ENCODE assay signal across 8 mouse cellular contexts in genomic region chr4:128609276-128609924, GRCm38 (mm10). TPM values are rescaled to one million over a fixed set of nuclear protein-coding genes. Genes with fewer than 3 reads are reported as not detected.
DNase-seq lines count a peak whose midpoint lies in the region; ATAC-seq and TF ChIP-seq lines count a peak whose summit lies in the region.

No protein-coding gene starts in this region.

- H3K27ac ChIP-seq in layer of hippocampus, adult 2 months, result peak overlapping the region; percentile 80
- H3K27ac ChIP-seq in embryonic facial prominence, embryonic 13.5 days, result peak overlapping the region; percentile 60; the same call in 1 of the 2 replicates
- H3K27ac ChIP-seq in intestine, embryonic 16.5 days (ENCODE audit: low read length), result no peak overlapping the region
- H3K27ac ChIP-seq in midbrain, embryonic 14.5 days (replicated peaks; ENCODE audit: low read depth, low read length), result peak overlapping the region; percentile 32; the same call in 1 of the 2 replicates

- no peak for DNase-seq in layer of hippocampus, adult 2 months (ENCODE audit: low spot score in 2 of 2)
- DNase-seq in layer of hippocampus, adult 9-10 months (ENCODE audit: low spot score), result no peak
- DNase-seq in midbrain, embryonic 14.5 days, result no peak
- DNase-seq in thymus, postnatal 10 days (ENCODE audit: low spot score in 2 of 2), result no peak
- DNase-seq in natural killer cell, adult 2 months (ENCODE audit: low spot score in 2 of 2), result no peak
- no peak for DNase-seq in cerebellum, adult 11 months

- 9% methylated on average over 26 of the region's 27 CpGs for WGBS in embryonic facial prominence, embryonic 13.5 days
- WGBS in intestine, embryonic 16.5 days, result 5% methylated on average over 23 of the region's 27 CpGs
- whole genome bisulfite sequencing in midbrain, embryonic 14.5 days, result 11% methylated on average over 27 of the region's 27 CpGs

- H3K9me3 ChIP-seq in embryonic facial prominence, embryonic 13.5 days, result no peaks in the 10 kb centered on the region
- H3K9me3 ChIP-seq in intestine, embryonic 16.5 days (ENCODE audit: control insufficient read depth, low read length), result no peaks in the 10 kb centered on the region
- H3K9me3 ChIP-seq in midbrain, embryonic 14.5 days (ENCODE audit: control insufficient read depth, low read length), result no peaks in the 10 kb centered on the region

- peak overlapping the region; percentile 66 for H3K4me3 ChIP-seq in layer of hippocampus, adult 2 months
- H3K4me3 ChIP-seq in embryonic facial prominence, embryonic 13.5 days, result peak overlapping the region; percentile 61
- peak overlapping the region; percentile 62 for H3K4me3 ChIP-seq in intestine, embryonic 16.5 days (ENCODE audit: low read length)
- H3K4me3 ChIP-seq in midbrain, embryonic 14.5 days (replicated peaks; ENCODE audit: low read depth, low read length), result peak overlapping the region; percentile 58

- TF ChIP-seq CTCF in layer of hippocampus, adult 2 months (conservative IDR thresholded peaks at IDR 0.05), result no peak

- peak; percentile 43 for ATAC-seq in embryonic facial prominence, embryonic 13.5 days (ENCODE audit: insufficient number of reproducible peaks, insufficient read depth, low FRiP score, low TSS enrichment, low read depth)
- ATAC-seq in intestine, embryonic 16.5 days, result peak; percentile 60
- no peak; the same call in 1 of the 2 replicates for ATAC-seq in midbrain, embryonic 14.5 days (ENCODE audit: low FRiP score, low TSS enrichment)

- peaks cover 6% of the 10 kb centered on the region for H3K36me3 ChIP-seq in embryonic facial prominence, embryonic 13.5 days
- H3K36me3 ChIP-seq in intestine, embryonic 16.5 days (ENCODE audit: control insufficient read depth, insufficient read depth, low read length), result no peaks in the 10 kb centered on the region
- H3K36me3 ChIP-seq in midbrain, embryonic 14.5 days (ENCODE audit: control insufficient read depth, insufficient read depth, low read length), result peaks cover under 1% of the 10 kb centered on the region

- H3K4me1 ChIP-seq in embryonic facial prominence, embryonic 13.5 days, result peaks cover 17% of the 10 kb centered on the region
- H3K4me1 ChIP-seq in intestine, embryonic 16.5 days (ENCODE audit: control insufficient read depth, insufficient read depth, low read length), result peaks cover 14% of the 10 kb centered on the region
- H3K4me1 ChIP-seq in midbrain, embryonic 14.5 days (ENCODE audit: control insufficient read depth, insufficient read depth, low read length), result peaks cover 6% of the 10 kb centered on the region

- peak overlapping the region; percentile 77 for H3K9ac ChIP-seq in embryonic facial prominence, embryonic 13.5 days
- H3K9ac ChIP-seq in intestine, embryonic 16.5 days (ENCODE audit: low read depth, low read length), result peak overlapping the region; percentile 70
- peak overlapping the region; percentile 63 for H3K9ac ChIP-seq in midbrain, embryonic 14.5 days (replicated peaks; ENCODE audit: low read length)

- peak overlapping the region; percentile 74 for H3K4me2 ChIP-seq in embryonic facial prominence, embryonic 13.5 days
- H3K4me2 ChIP-seq in intestine, embryonic 16.5 days (ENCODE audit: low read depth, low read length), result peak overlapping the region; percentile 78
- peak overlapping the region; percentile 77 for H3K4me2 ChIP-seq in midbrain, embryonic 14.5 days (ENCODE audit: low read length)

- no peaks in the 10 kb centered on the region for H3K27me3 ChIP-seq in embryonic facial prominence, embryonic 13.5 days
- H3K27me3 ChIP-seq in intestine, embryonic 16.5 days (replicated peaks; ENCODE audit: control insufficient read depth, insufficient read depth, low read length), result no peaks in the 10 kb centered on the region
- no peaks in the 10 kb centered on the region for H3K27me3 ChIP-seq in midbrain, embryonic 14.5 days (ENCODE audit: control insufficient read depth, insufficient read depth, low read length)

RNA-seq across cellular contexts. Expression of gene Zscan20, which starts 0.5 kb away (rescaled TPM):
- 10 to 100 TPM in 1 of 2 experiments, 1 to 10 TPM in 1; 8.3 to 10.6 TPM for total RNA-seq in layer of hippocampus, adult 2 months (2021)
- polyA plus RNA-seq in embryonic facial prominence, embryonic 13.5 days (2015; fragmentation: Nextera tagmentation; extraction: Ambion mirVana), result 6.6 and 7.4 TPM in 2 replicates
- polyA plus RNA-seq in intestine, embryonic 16.5 days (2015; fragmentation: Nextera tagmentation; extraction: Ambion mirVana), result 2.3 and 2.8 TPM in 2 replicates
- polyA plus RNA-seq in midbrain, embryonic 14.5 days (2014; fragmentation: Nextera tagmentation; extraction: Ambion mirVana), result 3.2 and 3.7 TPM in 2 replicates

RNA-seq across cellular contexts. Expression of gene Tlr12, which starts 9.0 kb away (rescaled TPM):
- under 1 TPM; 0.49 to 0.93 TPM for total RNA-seq in layer of hippocampus, adult 2 months (2021)
- polyA plus RNA-seq in embryonic facial prominence, embryonic 13.5 days (2015; fragmentation: Nextera tagmentation; extraction: Ambion mirVana), result 0.87 and 1.5 TPM in 2 replicates
- 2.2 and 2.5 TPM in 2 replicates for polyA plus RNA-seq in intestine, embryonic 16.5 days (2015; fragmentation: Nextera tagmentation; extraction: Ambion mirVana)
- 0.61 and 1.2 TPM in 2 replicates for polyA plus RNA-seq in midbrain, embryonic 14.5 days (2014; fragmentation: Nextera tagmentation; extraction: Ambion mirVana)

RNA-seq across cellular contexts. Expression of gene Phc2, which starts 45.1 kb away (rescaled TPM):
- total RNA-seq in layer of hippocampus, adult 2 months (2021), result 10 to 100 TPM; 85.4 to 91.3 TPM
- 17.8 and 27.5 TPM in 2 replicates for polyA plus RNA-seq in embryonic facial prominence, embryonic 13.5 days (2015; fragmentation: Nextera tagmentation; extraction: Ambion mirVana)
- polyA plus RNA-seq in intestine, embryonic 16.5 days (2015; fragmentation: Nextera tagmentation; extraction: Ambion mirVana), result 9.9 and 10.3 TPM in 2 replicates
- polyA plus RNA-seq in midbrain, embryonic 14.5 days (2014; fragmentation: Nextera tagmentation; extraction: Ambion mirVana), result 48.4 and 54.2 TPM in 2 replicates
